Mouse (Mus musculus): ENCODE results near the gene Grin3b. TPM values are rescaled to one million over a fixed set of nuclear protein-coding genes. Genes with fewer than 3 reads are reported as not detected.
A peak's percentile ranks its signal among the peaks of the same experiment; 100 is the strongest.

Grin3b gene
- total and polyA plus RNA-seq, 2 experiments from 2014 or later: 0.14 to 0.18 TPM

GRCm38 (mm10) chr10:79965325-79965724, 5.2 kb upstream of the Grin3b start:
- peaks cover 62% of the 10 kb centered on the region for H3K36me3 ChIP-seq (ENCODE audit: insufficient read depth)
- DNase-seq (no peak), ATAC-seq (no peak)
- no peak overlapping the region for H3K27ac ChIP-seq (ENCODE audit: low read depth, low read length)
- WGBS: 90% methylated on average over 5 of the region's 5 CpGs
- no peaks in the 10 kb centered on the region for H3K27me3 ChIP-seq (ENCODE audit: insufficient read depth, low read length)
- no peak overlapping the region for H3K4me3 ChIP-seq (ENCODE audit: low read depth, low read length)
- no peaks in the 10 kb centered on the region for H3K4me1 ChIP-seq (ENCODE audit: insufficient read depth)
- H3K9me3 ChIP-seq (ENCODE audit: low read length): no peaks in the 10 kb centered on the region
- no peak for TF ChIP-seq CTCF (IDR thresholded peaks at IDR 0.05; ENCODE audit: low read depth)
- H3K4me2 ChIP-seq (ENCODE audit: low read depth): no peak overlapping the region
- no peak overlapping the region for H3K9ac ChIP-seq

GRCm38 (mm10) chr10:79966886-79967400, 3.6 kb upstream of the Grin3b start:
- DNase-seq (no peak), ATAC-seq (no peak)
- Histone ChIP-seq H3K9ac (no peak overlapping the region), H3K27ac (ENCODE audit: low read depth, low read length) (no peak overlapping the region), H3K36me3 (ENCODE audit: insufficient read depth) (peaks cover 59% of the 10 kb centered on the region), H3K4me2 (ENCODE audit: low read depth) (no peak overlapping the region), H3K9me3 (ENCODE audit: low read length) (no peaks in the 10 kb centered on the region), H3K4me3 (ENCODE audit: low read depth, low read length) (no peak overlapping the region), H3K4me1 (ENCODE audit: insufficient read depth) (no peaks in the 10 kb centered on the region), H3K27me3 (ENCODE audit: insufficient read depth, low read length) (peaks cover 9% of the 10 kb centered on the region)
- 90% methylated on average over 5 of the region's 5 CpGs for WGBS
- TF ChIP-seq CTCF (IDR thresholded peaks at IDR 0.05; ENCODE audit: low read depth): no peak

- H3K36me3 ChIP-seq (ENCODE audit: insufficient read depth): peaks cover 48% of the 10 kb centered on the region
- WGBS: 67% methylated on average over 1 of the region's 1 CpGs
These were observed 2.3 kb upstream of the Grin3b start for GRCm38 (mm10) chr10:79968181-79968580.

GRCm38 (mm10) chr10:79969124-79969568, 1.4 kb upstream of the Grin3b start:
- H3K4me3 ChIP-seq (ENCODE audit: low read depth, low read length): no peak overlapping the region
- no peaks in the 10 kb centered on the region for H3K4me1 ChIP-seq (ENCODE audit: insufficient read depth)
- H3K9me3 ChIP-seq (ENCODE audit: low read length): no peaks in the 10 kb centered on the region
- no peak for TF ChIP-seq CTCF (IDR thresholded peaks at IDR 0.05; ENCODE audit: low read depth)
- peaks cover 40% of the 10 kb centered on the region for H3K36me3 ChIP-seq (ENCODE audit: insufficient read depth)
- WGBS: 8% methylated on average over 3 of the region's 3 CpGs
- no peak for DNase-seq
- no peak overlapping the region for H3K4me2 ChIP-seq (ENCODE audit: low read depth)
- H3K27me3 ChIP-seq (ENCODE audit: insufficient read depth, low read length): peaks cover 12% of the 10 kb centered on the region
- H3K9ac ChIP-seq: no peak overlapping the region
- no peak overlapping the region for H3K27ac ChIP-seq (ENCODE audit: low read depth, low read length)
- peak; percentile 23; the same call in 1 of the 2 replicates for ATAC-seq

More at GRCm38 (mm10) chr10:79968181-79968580, 2.3 kb upstream of the Grin3b start:
- Histone ChIP-seq H3K4me2 (ENCODE audit: low read depth) (no peak overlapping the region), H3K4me3 (ENCODE audit: low read depth, low read length) (no peak overlapping the region), H3K4me1 (ENCODE audit: insufficient read depth) (no peaks in the 10 kb centered on the region), H3K27me3 (ENCODE audit: insufficient read depth, low read length) (peaks cover 12% of the 10 kb centered on the region), H3K27ac (ENCODE audit: low read depth, low read length) (no peak overlapping the region), H3K9me3 (ENCODE audit: low read length) (no peaks in the 10 kb centered on the region), H3K9ac (no peak overlapping the region)
- no peak for ATAC-seq
- DNase-seq: no peak
- TF ChIP-seq CTCF (IDR thresholded peaks at IDR 0.05; ENCODE audit: low read depth): no peak

GRCm38 (mm10) chr10:79971183-79971497, 625 bp downstream of the Grin3b start:
- no peak overlapping the region for H3K27ac ChIP-seq (ENCODE audit: low read depth, low read length)
- peaks cover 32% of the 10 kb centered on the region for H3K36me3 ChIP-seq (ENCODE audit: insufficient read depth)
- ATAC-seq (peak; percentile 20; the same call in 1 of the 2 replicates), DNase-seq (no peak)
- no peaks in the 10 kb centered on the region for H3K4me1 ChIP-seq (ENCODE audit: insufficient read depth)
- H3K4me3 ChIP-seq (ENCODE audit: low read depth, low read length): peak overlapping the region; percentile 34
- H3K9me3 ChIP-seq (ENCODE audit: low read length): no peaks in the 10 kb centered on the region
- H3K4me2 ChIP-seq (ENCODE audit: low read depth): peak overlapping the region; percentile 64
- peak overlapping the region; percentile 39 for H3K9ac ChIP-seq
- peaks cover 12% of the 10 kb centered on the region for H3K27me3 ChIP-seq (ENCODE audit: insufficient read depth, low read length)
- no peak for TF ChIP-seq CTCF (IDR thresholded peaks at IDR 0.05; ENCODE audit: low read depth)
- 4% methylated on average over 21 of the region's 21 CpGs for WGBS

- DNase-seq (no peak), ATAC-seq (no peak)
- no peaks in the 10 kb centered on the region for H3K4me1 ChIP-seq (ENCODE audit: insufficient read depth)
- no peak for TF ChIP-seq CTCF (IDR thresholded peaks at IDR 0.05; ENCODE audit: low read depth)
- 57% methylated on average over 14 of the region's 14 CpGs for WGBS
- no peak overlapping the region for H3K4me3 ChIP-seq (ENCODE audit: low read depth, low read length)
- H3K27me3 ChIP-seq (ENCODE audit: insufficient read depth, low read length): peaks cover 12% of the 10 kb centered on the region
- no peak overlapping the region for H3K9ac ChIP-seq
- no peak overlapping the region for H3K4me2 ChIP-seq (ENCODE audit: low read depth)
- peaks cover 32% of the 10 kb centered on the region for H3K36me3 ChIP-seq (ENCODE audit: insufficient read depth)
- H3K27ac ChIP-seq (ENCODE audit: low read depth, low read length): no peak overlapping the region
- no peaks in the 10 kb centered on the region for H3K9me3 ChIP-seq (ENCODE audit: low read length)
These were observed 2.3 kb downstream of the Grin3b start for GRCm38 (mm10) chr10:79972831-79973230.

- no peaks in the 10 kb centered on the region for H3K9me3 ChIP-seq (ENCODE audit: low read length)
- no peak overlapping the region for H3K4me2 ChIP-seq (ENCODE audit: low read depth)
- H3K4me1 ChIP-seq (ENCODE audit: insufficient read depth): no peaks in the 10 kb centered on the region
- no peak overlapping the region for H3K27ac ChIP-seq (ENCODE audit: low read depth, low read length)
- DNase-seq (no peak), ATAC-seq (no peak)
- H3K36me3 ChIP-seq (ENCODE audit: insufficient read depth): peaks cover 42% of the 10 kb centered on the region
- 94% methylated on average over 21 of the region's 21 CpGs for WGBS
- H3K9ac ChIP-seq: no peak overlapping the region
- H3K4me3 ChIP-seq (ENCODE audit: low read depth, low read length): no peak overlapping the region
- H3K27me3 ChIP-seq (ENCODE audit: insufficient read depth, low read length): peaks cover 12% of the 10 kb centered on the region
- no peak for TF ChIP-seq CTCF (IDR thresholded peaks at IDR 0.05; ENCODE audit: low read depth)
These were observed 3.6 kb downstream of the Grin3b start for GRCm38 (mm10) chr10:79974087-79974486.

All from forebrain, postnatal 0 days (tissue).